Mouse (Mus musculus) inflammation-experienced regulatory T-cells, adult 6 months (primary cell): ENCODE measurements around the gene Ttc7b. TPM values are rescaled to one million over a fixed set of nuclear protein-coding genes. Genes with fewer than 3 reads are reported as not detected.

ENCODE experiments used
- ATAC-seq: one replicate; pipeline ENCODE4 v1.8.0; 2017
- polyA plus RNA-seq, 3 experiments: library from polyadenylated mRNA; unstranded; fragments of 100-300 nt; shearing (Covaris generic); gene quantifications; one replicate each; pipeline ENCODE4 v1.2.1; 2017

Ttc7b gene
- polyA plus RNA-seq, 3 experiments from 2014 or later: 3.7 to 4.3 (median 3.7) TPM

DNA sequence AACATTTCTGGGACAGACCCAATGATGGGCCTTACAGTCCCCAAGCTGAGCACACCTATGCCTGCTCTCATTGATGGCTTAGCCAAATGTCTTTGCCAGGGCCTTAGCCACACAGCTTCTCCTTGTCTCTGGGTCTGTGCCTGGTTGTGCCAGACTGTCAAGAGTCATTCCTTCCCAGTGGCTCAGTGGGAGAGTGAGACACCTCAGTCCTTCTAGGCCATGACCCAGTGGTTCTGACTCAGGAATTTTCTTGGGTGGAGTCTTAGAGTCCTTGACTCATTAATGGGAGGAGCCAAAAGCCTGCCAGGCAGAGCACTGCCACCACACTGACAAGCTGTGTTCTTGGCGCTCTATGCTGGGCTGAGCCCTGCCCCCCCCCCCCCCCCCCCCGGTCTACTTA, 193.9 kb downstream of the Ttc7b start:
- no peak for ATAC-seq

DNA sequence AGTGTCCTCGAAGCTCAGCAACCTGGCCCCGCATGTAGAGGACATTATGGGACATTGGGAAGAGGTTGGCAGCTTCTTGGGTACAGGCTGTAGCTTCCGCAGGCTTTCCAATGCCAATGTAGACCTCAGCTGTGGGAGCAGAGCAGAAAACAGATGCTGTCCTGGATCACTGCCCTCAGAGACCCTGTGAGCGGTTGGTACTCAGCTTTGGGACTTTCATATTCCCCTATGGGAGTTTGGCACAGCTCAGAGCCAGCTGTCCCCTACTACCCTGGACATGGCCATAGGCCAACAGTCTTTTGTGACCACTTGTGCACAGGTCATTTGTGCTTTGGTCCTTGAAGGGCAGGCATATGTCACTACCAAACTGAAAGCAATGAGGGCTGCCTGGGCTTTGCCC, 195.0 kb downstream of the Ttc7b start:
- no peak for ATAC-seq

DNA sequence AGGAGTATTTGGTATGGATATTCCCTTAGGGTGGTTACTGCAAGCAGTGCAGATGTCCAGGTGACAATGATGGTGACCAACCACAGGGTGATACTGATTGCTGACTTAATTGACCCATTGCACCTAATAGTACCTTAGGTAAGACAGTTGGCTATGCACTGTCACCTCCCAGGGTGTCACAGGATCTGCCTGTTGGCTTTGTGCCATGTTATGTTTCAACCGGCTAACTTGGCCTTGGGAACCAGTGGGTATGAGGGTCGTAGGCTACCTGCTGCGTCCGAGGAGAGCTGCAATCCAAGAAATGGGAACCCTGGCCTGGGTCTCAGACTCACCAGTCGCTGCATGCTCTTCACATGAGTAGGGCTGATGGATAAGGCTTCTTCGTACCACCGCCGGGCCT, 195.4 kb downstream of the Ttc7b start:
- no peak for ATAC-seq

DNA sequence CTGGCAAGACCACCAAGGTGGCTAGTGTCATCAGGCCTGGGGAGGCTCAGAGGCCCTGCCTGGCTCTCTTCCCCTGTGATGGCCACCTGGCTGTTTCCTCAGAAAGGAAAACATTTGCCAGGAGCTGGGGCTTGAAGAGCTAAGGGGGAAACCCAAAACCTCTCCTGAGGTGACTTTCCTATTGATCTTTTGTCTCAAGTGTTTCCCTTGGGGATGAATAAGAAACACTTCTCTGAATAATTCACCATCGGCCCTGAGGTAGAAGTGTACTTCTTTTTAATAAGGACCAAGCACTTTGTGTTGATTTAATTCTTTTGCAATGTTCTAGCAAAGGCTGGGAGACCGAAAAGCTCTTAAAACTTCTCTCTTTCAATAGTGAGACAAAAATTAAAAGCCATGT, 197.0 kb downstream of the Ttc7b start:
- no peak for ATAC-seq

DNA sequence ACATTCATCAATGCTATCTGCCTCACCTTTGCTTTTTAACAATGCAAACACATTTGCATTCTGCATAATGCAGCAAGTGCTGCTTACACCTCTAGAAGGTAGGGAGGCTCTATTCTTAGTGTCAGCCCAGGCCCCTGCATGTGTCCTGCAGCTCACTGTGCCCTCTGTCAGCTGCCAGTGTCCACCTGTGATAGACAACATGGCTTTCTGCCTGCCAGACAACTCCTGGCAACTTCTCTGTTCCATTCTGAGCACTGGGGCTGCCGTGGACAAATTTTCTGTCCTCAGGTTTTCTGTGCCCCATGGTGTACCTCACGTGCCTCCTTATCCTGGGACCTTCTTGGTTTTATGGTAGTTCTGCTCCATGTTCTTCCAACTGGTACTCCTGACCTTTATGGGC, 198.4 kb downstream of the Ttc7b start:
- no peak for ATAC-seq

DNA sequence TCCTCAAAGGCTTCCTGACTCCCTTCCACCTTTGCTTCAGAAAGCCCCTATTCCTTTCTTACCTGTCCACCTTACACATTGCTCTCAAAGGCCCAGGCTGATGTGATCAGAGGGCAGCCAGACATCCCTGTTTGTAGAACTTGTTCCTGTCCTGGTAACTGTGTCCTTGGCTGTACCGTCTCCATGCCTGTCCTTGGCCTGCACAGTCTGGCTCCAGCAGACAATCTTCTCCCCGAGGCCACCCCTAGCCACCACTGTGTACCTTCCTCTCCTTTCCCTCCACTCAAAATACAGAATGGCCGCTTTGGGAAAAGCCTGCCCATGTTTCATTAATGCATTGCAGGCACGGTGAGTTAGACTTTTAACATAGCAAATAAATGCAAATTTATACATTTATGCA, 199.1 kb downstream of the Ttc7b start:
- no peak for ATAC-seq

DNA sequence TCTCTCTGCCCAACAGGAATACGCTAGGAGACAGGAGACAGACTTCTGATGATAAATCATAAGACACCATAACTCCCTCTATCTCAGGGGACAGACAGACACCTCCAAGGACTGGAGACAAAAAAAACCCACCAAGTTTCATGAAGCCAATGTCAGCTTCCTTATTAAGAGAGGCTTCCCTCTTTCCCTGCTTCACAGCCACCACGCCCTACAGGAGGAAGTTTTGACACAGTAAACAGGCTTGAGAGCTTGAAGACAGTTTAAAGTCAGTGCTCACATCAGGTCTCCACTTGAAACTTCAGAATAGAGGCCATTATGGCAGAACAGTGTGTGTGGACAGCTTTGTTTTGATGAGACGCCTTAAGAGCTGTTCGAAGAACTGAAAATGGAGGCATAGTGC, 200.9 kb downstream of the Ttc7b start:
- no peak for ATAC-seq

DNA sequence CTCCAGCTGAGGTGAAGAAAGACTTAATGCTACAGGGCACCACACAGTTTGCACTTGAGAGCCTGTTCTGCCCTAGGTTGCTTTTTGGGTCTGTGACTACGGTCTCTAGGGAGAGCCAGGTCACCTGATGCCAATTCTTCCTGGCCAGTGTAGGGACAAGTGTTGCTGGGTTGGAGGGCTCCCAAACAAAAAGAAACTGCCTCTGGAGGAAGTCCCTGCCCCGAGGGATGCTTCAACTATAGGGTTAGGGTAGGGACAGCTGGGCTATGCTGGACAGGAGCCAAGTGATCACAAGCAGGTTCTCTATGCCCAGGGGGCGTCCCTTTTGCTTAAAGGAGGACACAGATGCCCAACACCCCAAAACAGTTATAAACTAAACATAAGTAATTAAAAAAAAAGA, 202.7 kb downstream of the Ttc7b start:
- no peak for ATAC-seq

DNA sequence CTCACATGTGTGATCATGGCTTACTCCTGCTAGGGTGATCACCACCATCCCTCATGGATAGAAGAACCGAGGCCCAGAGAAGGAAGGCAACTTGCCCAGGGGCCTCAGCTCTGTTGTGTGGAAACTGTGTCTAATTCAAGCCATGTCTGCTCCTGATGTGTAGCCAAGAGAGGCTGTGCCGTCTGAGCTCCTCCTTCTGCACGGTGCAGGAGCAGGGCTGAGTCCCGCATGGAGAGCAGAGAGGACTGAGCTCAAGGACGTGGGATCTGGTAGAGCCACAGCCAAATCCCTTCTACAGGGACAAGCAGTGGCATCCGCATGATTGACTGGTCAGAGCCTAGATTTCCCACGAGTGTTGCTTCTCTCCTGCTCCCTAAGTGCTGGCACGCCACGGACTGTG, 204.5 kb downstream of the Ttc7b start:
- ATAC-seq: no peak

DNA sequence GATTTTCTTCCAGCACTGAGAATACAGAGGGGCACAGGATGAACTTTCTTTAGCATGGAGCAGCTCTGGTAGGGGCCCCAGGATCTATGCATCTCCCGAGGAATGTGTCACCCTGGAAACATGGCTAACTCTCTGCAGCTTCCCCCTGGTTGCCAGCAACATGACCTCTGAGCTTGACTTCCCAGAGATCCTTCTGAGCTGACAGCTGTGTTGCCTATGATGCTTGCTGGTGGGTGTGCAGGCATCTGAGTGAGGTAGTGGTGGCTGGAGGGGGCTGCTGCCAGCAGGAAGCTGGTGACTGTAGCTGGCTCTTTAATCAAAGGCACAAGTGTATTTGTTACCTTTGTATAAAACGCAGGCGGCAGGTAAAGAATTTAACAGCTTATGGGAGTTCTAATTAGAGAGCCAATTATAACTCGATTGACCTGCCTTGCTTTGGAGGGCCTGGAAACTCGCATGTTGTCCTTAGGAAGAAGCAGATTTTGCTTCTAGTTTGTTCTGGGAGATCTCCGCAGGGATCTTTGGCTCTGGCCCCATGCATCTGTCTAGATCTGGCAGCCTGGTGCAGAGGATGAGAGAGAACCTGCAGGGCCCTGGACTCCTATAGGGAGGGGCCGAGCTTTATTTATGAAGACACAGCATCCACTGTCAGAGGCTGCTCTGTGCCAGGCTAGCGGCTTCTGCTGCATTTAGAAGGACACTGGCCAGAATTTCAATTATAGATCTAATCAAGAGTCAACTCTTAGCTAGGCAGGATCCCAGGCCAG, 205.3 kb downstream of the Ttc7b start:
- no peak for ATAC-seq

DNA sequence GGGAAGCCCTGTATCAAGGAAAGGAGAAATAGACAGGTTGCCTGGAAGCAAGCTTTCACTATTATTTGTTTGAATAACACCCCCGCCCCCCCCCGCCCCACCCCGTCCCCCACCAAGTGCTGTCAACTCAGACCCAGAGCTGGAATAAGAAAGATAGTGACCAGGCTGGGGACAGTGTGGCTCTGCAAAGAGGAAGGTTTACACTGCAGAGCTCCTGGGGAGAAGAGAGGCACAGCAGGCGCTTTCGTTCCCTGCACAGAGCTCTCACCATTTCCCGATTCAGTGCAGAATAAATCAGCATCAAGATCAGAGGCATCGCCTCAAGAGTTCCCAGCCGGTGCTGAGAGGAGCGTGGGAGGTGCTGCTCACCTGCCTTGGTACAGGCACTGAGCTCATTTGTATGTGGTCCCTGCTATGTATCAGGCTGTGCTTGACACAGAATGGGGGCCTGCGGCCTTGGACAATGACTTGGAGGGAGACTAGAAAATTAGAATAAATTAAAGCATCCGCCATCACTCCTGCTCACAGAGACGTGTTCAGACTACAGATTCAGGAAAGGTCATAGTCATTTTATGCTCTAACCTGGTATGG, 206.7 kb downstream of the Ttc7b start:
- no peak for ATAC-seq

DNA sequence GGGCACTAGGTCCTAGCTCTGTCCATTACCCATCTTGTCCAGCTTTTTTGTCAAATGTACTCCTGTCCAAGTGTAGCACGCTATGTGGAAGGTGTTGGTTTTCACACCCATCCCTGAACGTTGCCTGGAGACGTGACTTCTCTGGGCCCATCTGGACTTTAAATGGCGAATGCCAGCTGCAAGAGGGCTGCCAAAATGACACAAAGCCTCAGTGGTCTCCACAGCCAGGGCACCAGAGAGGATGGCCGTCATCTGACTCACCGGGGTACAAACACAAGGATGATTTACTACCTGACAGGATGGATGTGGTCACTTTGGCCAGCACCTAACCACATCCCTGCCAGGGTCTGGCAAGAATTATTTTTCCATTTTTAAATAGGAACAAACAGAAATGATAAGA, 207.4 kb downstream of the Ttc7b start:
- no peak for ATAC-seq

DNA sequence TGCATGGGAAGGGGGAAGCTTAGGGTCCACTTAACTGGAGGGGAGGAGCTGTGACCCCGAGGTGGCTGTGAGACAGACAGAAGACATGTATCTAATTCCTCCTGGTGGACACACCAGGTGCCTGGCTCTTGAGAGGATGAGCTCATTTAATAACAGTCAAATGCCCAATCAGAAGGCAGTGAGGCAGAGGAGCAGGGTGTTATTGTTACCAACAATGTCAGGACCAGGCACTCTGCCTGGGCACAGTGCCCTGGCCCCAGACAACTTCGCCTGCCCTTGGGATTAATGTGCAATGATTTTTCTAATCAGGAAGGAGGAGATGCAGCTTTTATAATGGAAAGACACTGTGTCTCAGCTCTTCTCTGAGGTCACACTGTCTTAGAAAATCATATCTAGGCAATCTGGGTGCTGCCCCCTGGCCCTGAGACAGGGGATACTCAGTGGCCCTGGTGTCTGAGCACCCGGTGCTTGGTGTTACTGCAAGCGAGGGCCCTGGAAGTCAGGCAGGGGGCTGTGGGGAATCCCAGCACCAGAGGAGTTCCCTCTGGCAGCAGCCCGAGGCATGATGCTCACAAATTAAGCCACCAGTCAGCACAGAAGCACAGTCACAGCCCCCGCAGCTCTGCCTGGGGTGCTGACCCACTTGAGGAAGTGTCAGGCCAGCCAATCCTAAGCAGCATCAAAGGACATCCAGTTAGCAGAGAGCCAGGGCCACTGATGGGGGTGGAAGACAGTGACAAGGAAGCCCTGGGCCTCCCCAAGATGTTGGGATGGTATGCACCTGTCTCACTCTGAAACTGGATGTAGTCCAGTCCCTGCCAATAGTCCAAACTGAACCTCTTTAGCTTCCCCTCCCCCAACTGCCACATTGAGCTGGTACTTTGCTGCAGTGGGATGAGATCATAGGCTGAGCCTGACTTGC, 209.9 kb downstream of the Ttc7b start:
- no peak for ATAC-seq

DNA sequence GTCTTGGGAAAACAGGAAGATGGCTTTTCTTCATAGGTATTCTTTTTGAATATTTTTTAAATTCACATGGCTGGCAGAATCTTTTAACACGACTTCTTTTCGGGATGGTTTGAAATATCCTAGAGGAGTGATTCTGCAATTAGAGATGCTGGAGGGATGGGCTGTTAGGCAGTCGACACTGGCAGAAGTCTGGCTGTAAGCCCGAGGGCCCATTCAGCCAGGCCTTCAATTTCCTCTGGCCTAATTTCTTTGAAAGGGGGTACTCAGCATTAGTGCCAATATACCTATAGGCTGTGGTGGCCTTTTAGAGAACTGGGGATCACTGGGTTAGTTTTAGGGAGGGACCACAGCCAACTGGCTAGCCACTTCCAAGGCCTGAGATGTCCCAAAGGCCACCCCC, 211.4 kb downstream of the Ttc7b start:
- ATAC-seq: no peak

DNA sequence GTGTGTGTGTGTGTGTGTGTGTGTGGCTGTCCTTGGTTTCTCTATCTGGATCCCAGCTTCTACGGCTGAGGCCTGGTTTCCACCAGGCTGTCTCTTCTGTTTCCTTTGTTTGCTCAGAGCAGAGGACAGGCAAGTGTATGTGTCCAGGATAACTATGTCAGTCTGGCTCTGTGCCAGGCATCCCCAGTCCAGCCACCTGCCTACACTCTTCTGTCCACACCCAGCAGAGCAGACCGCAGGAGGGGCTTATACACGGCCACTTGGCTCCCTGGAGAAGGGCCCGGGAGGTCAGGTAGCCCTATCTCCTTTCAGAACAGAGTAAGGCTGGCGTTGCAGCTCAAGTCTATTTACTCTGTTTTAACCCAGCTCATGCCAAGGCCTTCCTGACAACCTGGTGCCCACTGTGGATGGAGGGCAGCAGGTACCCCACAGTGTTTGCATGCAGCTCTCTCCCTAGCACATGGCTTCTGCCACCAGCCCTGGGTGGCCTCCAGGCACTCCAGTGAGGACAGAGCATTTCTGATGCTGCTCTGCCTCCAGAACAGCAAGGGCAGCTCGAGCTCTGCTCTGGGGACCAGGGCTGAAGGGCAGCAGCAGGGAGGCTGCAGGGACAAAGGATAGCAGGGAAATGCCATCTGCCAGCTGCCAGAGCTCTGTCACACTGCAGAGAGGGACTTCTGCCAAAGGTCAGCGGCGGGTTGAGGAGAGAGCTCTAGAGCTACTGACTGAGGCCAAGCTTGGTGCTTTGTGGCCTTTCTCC, 212.9 kb downstream of the Ttc7b start:
- no peak for ATAC-seq

DNA sequence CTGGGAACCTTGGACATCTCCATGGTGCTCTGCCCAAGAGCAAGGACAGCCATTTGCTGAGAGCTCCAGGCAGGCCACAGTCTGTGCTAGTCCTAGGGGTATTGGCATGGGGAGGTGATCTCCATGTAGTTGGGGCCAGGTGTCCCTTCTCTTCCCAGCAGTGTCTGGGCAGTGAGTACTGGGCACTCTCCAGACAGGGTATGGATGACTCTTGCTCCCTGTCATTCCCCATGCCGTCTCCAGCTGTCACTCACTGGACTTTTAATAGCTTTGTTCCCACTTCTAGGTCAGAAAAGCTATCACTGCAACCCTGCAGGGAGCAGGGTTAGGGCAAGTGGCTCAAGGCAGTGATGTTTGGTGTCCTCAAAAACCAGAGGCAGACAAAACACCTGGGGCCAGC, 214.3 kb downstream of the Ttc7b start:
- ATAC-seq: no peak

DNA sequence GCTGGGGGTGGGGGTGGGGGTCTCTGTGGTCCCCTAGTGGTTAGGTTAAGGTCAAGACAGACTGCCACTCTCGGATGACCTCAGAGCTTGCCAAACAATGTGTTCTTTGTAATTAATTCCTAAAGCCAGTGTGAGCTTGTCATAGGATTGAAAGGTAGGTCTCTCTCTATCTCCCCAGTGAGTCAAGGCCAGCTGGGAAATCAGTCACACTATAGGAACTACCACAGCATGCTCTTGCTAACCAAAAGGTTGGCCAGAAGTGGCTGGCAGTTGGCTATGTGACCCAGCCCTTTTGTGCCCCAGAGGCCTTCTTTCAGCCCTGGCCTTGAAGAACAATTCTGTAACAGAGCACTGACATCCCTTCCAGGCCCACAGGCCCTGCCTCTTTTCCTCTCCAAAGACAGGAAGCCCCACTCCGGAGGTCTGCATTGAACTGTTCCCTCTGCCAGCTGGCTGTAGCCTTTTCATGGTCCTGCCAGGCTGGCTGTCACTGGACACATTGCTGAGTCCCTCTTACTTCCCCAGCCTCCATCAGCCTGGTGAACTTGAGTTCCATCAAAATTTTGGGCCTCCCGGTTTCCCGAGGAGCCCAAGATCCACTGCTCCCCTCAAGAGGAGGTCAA, 215.5 kb downstream of the Ttc7b start:
- no peak for ATAC-seq

DNA sequence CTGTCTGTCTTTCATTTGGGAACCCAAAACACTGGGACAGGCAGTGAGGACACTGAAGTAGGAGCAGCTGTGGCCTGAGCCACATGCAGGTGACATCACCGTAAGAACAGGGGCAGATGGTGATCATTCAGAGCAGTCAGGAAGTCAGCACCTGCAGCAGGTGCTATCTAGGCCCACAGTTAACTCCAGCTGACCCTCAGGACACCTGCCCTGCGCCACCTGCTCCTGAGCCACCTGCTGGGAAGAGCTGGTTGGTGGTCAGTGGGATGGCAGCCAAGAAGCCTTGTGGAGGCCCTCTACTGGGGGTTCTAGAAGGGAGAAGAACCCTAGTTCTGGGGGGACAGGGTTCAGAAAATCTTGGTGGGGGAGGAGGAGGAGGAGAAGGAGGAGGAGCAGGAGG, 216.3 kb downstream of the Ttc7b start:
- ATAC-seq: no peak

DNA sequence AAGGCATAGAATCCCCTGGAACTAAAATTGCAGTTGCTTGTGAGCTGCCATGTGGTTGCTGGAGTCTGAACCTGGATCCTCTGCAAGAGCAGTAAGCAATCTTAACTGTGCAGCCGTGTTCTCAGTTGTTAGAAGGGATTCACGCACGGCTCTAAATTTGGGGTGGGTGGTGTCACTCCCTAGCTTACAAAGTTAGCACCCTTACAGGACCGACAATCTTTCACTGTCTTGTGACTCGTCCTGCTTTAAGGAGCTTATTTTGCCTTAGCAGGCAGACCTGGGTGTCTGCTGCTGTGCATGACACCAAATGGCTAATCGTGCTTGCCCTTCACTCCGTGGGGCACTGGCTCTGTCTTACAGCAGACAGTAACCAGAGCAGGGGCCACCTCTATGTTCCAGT, 217.5 kb downstream of the Ttc7b start:
- no peak for ATAC-seq

DNA sequence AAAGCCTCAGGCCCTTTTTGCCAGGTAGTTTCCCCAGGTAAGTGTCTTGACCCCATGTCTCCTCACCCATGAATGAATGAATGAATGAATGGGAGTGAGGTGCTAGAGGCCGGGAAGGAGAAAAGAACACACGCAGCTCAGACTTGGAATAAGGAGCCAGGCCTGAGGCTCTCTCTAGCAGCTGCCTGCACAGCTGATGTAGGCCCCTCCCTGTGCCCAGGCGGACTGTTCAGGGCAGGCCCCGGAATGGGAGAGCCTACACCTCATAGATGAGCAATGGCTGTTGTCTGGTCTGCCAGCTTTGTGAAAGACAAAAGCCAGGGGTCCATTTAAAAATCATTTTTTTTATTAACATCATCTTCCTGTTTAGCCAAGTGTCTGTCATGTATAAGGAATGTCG, 220.2 kb downstream of the Ttc7b start:
- no peak for ATAC-seq

DNA sequence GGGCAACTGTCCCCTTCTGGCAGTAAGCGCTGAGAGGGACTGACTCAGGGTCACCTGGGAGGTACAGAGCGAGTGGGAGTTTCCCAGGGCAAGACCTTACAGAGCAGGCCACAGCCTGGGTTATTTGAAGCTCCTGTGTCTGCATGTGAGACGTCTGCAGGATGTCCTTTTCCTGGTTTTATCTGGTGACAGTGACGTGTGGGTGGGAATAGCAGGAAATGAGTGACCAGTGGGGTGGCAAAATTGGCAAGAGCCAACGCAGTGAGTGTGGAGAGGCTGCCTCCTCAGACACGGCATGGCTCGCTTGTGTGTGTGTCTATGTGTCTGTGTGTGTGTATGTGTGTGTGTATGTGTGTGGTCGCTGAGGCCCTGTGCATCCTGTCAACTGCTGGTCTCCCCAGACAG, 221.3 kb downstream of the Ttc7b start:
- no peak for ATAC-seq

DNA sequence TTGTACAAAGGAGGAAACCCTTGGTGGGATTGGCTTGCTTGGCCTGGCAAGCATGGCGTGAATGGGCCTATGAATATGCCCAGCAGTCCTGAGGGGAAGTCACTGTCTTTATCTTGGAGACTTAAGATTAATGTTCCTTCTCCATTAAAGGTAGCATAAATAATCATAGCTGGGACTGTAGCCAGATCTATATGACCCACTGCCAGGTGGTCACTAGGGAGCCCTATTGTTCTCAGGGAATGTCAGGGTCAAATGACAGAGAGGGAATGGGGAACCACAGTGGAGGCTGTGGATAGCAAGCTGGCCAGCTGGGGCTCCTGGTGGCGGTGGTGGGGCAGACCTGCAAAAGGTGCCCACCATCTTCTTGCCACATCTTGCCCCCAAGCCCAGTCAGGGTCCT, 221.8 kb downstream of the Ttc7b start:
- ATAC-seq: no peak

DNA sequence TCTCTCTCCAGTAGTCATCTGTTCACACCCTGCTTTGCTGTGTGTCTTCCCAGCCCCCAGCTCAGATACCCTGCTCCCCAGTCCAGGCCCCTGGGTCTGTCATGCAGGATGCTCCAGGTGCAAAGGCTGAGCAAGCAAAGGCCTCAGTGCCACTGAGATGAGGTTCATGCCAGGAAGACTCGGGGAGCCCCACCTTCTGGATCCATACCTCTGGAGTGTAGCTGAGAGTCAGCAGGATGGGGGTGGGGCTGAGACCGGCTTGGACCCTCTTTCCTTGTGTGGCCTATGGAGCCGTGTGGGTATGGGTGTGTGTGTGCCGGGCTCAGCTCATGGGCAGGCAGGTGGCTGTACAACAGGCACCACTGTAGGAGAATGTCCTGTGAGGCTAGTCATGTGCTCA, 222.7 kb downstream of the Ttc7b start:
- ATAC-seq: no peak
